In genomic region chr4:14313541-14313940, GRCm38 (mm10) we compare ENCODE assay signal across 31 mouse cellular contexts.
"Had no signal": no experiment of that assay in that cellular context is flagged by ENCODE, and none has a peak within 500 bp of the region (broad histone marks: within the 10 kb centered on the region; RNA-seq: fewer than 3 reads in every experiment).

No protein-coding gene starts in this region.

- H3K27me3 ChIP-seq: heart, embryonic 12.5 days; heart, embryonic 13.5 days; heart, embryonic 15.5 days; hindbrain, embryonic 12.5 days; hindbrain, embryonic 13.5 days; hindbrain, embryonic 15.5 days; intestine, embryonic 15.5 days; kidney, embryonic 15.5 days had no signal

- H3K9me3 ChIP-seq: heart, embryonic 10.5 days; heart, embryonic 12.5 days; heart, embryonic 13.5 days; heart, embryonic 15.5 days; hindbrain, embryonic 10.5 days; hindbrain, embryonic 12.5 days; hindbrain, embryonic 13.5 days; hindbrain, embryonic 15.5 days; intestine, embryonic 15.5 days; kidney, embryonic 15.5 days had no signal

- H3K4me1 ChIP-seq: heart, embryonic 10.5 days; heart, embryonic 12.5 days; heart, embryonic 13.5 days; heart, embryonic 15.5 days; hindbrain, embryonic 10.5 days; hindbrain, embryonic 12.5 days; hindbrain, embryonic 13.5 days; hindbrain, embryonic 15.5 days; intestine, embryonic 15.5 days; kidney, embryonic 15.5 days had no signal

- H3K27ac ChIP-seq: heart, embryonic 10.5 days; heart, embryonic 13.5 days; heart, embryonic 15.5 days; hindbrain, embryonic 10.5 days; hindbrain, embryonic 12.5 days; hindbrain, embryonic 13.5 days; hindbrain, embryonic 14.5 days; hindbrain, embryonic 15.5 days; hindbrain, postnatal 0 days; intestine, embryonic 15.5 days; kidney, embryonic 15.5 days; kidney, postnatal 0 days; layer of hippocampus, adult 2 months; left cerebral cortex, adult 2 months had no signal

- H3K9ac ChIP-seq: heart, embryonic 12.5 days; heart, embryonic 13.5 days; heart, embryonic 15.5 days; hindbrain, embryonic 12.5 days; hindbrain, embryonic 13.5 days; hindbrain, embryonic 14.5 days; hindbrain, embryonic 15.5 days; intestine, embryonic 15.5 days; kidney, embryonic 15.5 days had no signal

- H3K4me3 ChIP-seq: heart, embryonic 10.5 days; heart, embryonic 12.5 days; heart, embryonic 13.5 days; heart, embryonic 15.5 days; hindbrain, embryonic 10.5 days; hindbrain, embryonic 12.5 days; hindbrain, embryonic 13.5 days; hindbrain, embryonic 15.5 days; intestine, embryonic 15.5 days; kidney, embryonic 15.5 days; layer of hippocampus, adult 2 months; left cerebral cortex, adult 2 months had no signal

- H3K36me3 ChIP-seq: heart, embryonic 10.5 days; heart, embryonic 12.5 days; heart, embryonic 13.5 days; heart, embryonic 15.5 days; hindbrain, embryonic 10.5 days; hindbrain, embryonic 12.5 days; hindbrain, embryonic 13.5 days; hindbrain, embryonic 15.5 days; intestine, embryonic 15.5 days; kidney, embryonic 15.5 days had no signal

- DNase-seq: heart, postnatal 10 days; heart, postnatal 14 days; heart, postnatal 36 days; heart, postnatal 4 days; kidney, adult 11 months; kidney, adult 18-20 months; kidney, adult 2 months; kidney, adult 8-10 months; kidney, adult 9 months; kidney, postnatal 10 days; kidney, postnatal 14 days; kidney, postnatal 25 days; kidney, postnatal 36 days; kidney, postnatal 4 days; layer of hippocampus, adult 9-11 months; layer of hippocampus, postnatal 36 days had no signal
